9 mouse cellular contexts compared by ENCODE assay signal in the genomic region with DNA sequence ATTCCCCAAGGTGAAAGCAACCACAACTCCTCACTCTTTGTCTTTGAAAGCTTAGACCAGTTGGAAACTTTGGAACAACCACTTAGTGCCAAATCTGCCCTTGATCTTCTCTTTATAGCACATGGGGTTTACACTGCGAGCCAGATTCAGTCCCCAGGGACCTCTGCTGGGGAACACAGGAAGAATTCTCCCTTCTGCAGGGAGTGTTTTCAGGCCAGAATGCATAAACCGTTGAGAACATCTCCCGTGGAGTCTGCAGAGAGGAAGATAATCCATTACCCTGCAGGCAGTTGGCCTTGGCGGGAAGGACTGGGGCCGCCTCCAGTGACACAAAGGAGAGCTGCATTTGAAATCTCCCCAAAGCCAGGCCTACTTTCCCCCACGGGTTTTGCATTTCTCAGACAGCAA. TPM values are rescaled to one million over a fixed set of nuclear protein-coding genes. Genes with fewer than 3 reads are reported as not detected.
DNase-seq lines count a peak whose midpoint lies in the region; ATAC-seq lines count a peak whose summit lies in the region.
"Had no signal": no experiment of that assay in that cellular context is flagged by ENCODE, and none has a peak within 500 bp of the region (broad histone marks: within the 10 kb centered on the region; RNA-seq: fewer than 3 reads in every experiment).

No protein-coding gene starts in this region.

- ATAC-seq in limb, embryonic 12.5 days (ENCODE audit: insufficient number of reproducible peaks, insufficient read depth, low FRiP score, low TSS enrichment, low read depth) = no peak
- no peak for ATAC-seq in intestine, embryonic 15.5 days

- intact Hi-C loops in heart, postnatal 25 days (cut with DNase I) = no loop called here
- intact Hi-C loops in heart, postnatal 10 days (cut with DNase I) = no loop called here

- no peak overlapping the region for H3K4me2 ChIP-seq in limb, embryonic 12.5 days
- H3K4me2 ChIP-seq in intestine, embryonic 15.5 days (replicated peaks) = no peak overlapping the region
- H3K4me2 ChIP-seq: liver, embryonic 15.5 days had no signal

- no peak overlapping the region for H3K4me3 ChIP-seq in limb, embryonic 12.5 days (replicated peaks)
- H3K4me3 ChIP-seq in intestine, embryonic 15.5 days (replicated peaks) = no peak overlapping the region
- H3K4me3 ChIP-seq: liver, embryonic 15.5 days had no signal

- H3K9me3 ChIP-seq in limb, embryonic 12.5 days = no peaks in the 10 kb centered on the region; the same call in 1 of the 2 replicates
- no peaks in the 10 kb centered on the region for H3K9me3 ChIP-seq in intestine, embryonic 15.5 days
- H3K9me3 ChIP-seq: liver, embryonic 15.5 days had no signal

- no peaks in the 10 kb centered on the region for H3K27me3 ChIP-seq in limb, embryonic 12.5 days
- H3K27me3 ChIP-seq in intestine, embryonic 15.5 days (replicated peaks) = no peaks in the 10 kb centered on the region
- H3K27me3 ChIP-seq: liver, embryonic 15.5 days had no signal

- no peaks in the 10 kb centered on the region for H3K36me3 ChIP-seq in limb, embryonic 12.5 days
- no peaks in the 10 kb centered on the region for H3K36me3 ChIP-seq in intestine, embryonic 15.5 days
- H3K36me3 ChIP-seq: liver, embryonic 15.5 days had no signal

- H3K4me1 ChIP-seq in limb, embryonic 12.5 days (replicated peaks) = peaks cover 39% of the 10 kb centered on the region
- H3K4me1 ChIP-seq in intestine, embryonic 15.5 days (replicated peaks) = no peaks in the 10 kb centered on the region
- H3K4me1 ChIP-seq: liver, embryonic 15.5 days had no signal

- H3K9ac ChIP-seq in limb, embryonic 12.5 days (replicated peaks) = no peak overlapping the region
- no peak overlapping the region for H3K9ac ChIP-seq in intestine, embryonic 15.5 days
- H3K9ac ChIP-seq: liver, embryonic 15.5 days had no signal

- peak overlapping the region; percentile 72 for H3K27ac ChIP-seq in limb, embryonic 12.5 days
- no peak overlapping the region for H3K27ac ChIP-seq in intestine, embryonic 15.5 days
- H3K27ac ChIP-seq: liver, embryonic 15.5 days had no signal

- DNase-seq in heart, adult 11 months = peak; percentile 95
- no peak for DNase-seq in heart, postnatal 25 days (ENCODE audit: low spot score)
- DNase-seq in cerebellum, postnatal 14 days = peak; percentile 28 to 41
- DNase-seq in heart, postnatal 10 days = peak; percentile 24 to 45
- peak; percentile 7 for DNase-seq in ovary, adult 18-20 months (ENCODE audit: low spot score)
- no peak for DNase-seq in spleen, postnatal 4 days (ENCODE audit: low spot score in 2 of 2)

- 13% methylated on average over 6 of the region's 6 CpGs for WGBS in limb, embryonic 12.5 days
- 20% methylated on average over 6 of the region's 6 CpGs for WGBS in intestine, embryonic 15.5 days

RNA-seq across cellular contexts. Expression of gene Tril, which starts 60.0 kb away (rescaled TPM):
- total RNA-seq in heart, postnatal 25 days (2021) = 1 to 10 TPM; 4.7 to 5.5 TPM
- total RNA-seq in heart, postnatal 10 days (2021) = 10 to 100 TPM; 14.0 to 14.8 TPM
- polyA plus RNA-seq in limb, embryonic 12.5 days (2016; fragmentation: Nextera tagmentation; extraction: Ambion mirVana) = 106 and 110 TPM in 2 replicates
- polyA plus RNA-seq in intestine, embryonic 15.5 days (2015; fragmentation: Nextera tagmentation; extraction: Ambion mirVana) = 14.6 and 17.4 TPM in 2 replicates

Comparison
In these comparisons a context has a peak if more than half of its experiments do, and no peak if none do; other contexts are left out.
1. DNase-seq: peak in heart, adult 11 months (single experiment), cerebellum, postnatal 14 days (2 of 2), heart, postnatal 10 days (2 of 2) and ovary, adult 18-20 months (single experiment); none in heart, postnatal 25 days (single experiment) and spleen, postnatal 4 days (0 of 2).